Mouse (Mus musculus) brain, embryonic 18.5 days (tissue): ENCODE measurements at regions not wholly inside any gene's neighbourhood (a gene's known extent, or its start where the extent isn't known, plus 50 kb on each side); places are given as distances from the start of the nearest gene placed in this dataset.

Source experiments
- DNase-seq: peaks from one replicate; pipeline ENCODE4 v3.0.0-alpha.2; 2012; ENCODE audit warnings: low read depth, low spot score

- no peak for DNase-seq
These were observed 175.9 kb downstream of the Bcl2l11 start for GRCm38 (mm10) chr2:128301709-128302108.

GRCm38 (mm10) chr2:128304063-128304712 lies 178.3 kb downstream of the Bcl2l11 start:
- DNase-seq: no peak

GRCm38 (mm10) chr2:128306693-128307092 lies 180.9 kb downstream of the Bcl2l11 start:
- no peak for DNase-seq

GRCm38 (mm10) chr2:128309541-128310030 lies 183.7 kb downstream of the Bcl2l11 start:
- DNase-seq: no peak

- DNase-seq: no peak
These were observed 184.2 kb downstream of the Bcl2l11 start for GRCm38 (mm10) chr2:128310081-128310480.

GRCm38 (mm10) chr2:128312084-128312594 lies 186.3 kb downstream of the Bcl2l11 start:
- DNase-seq: no peak

GRCm38 (mm10) chr2:128312659-128313581 lies 187.1 kb downstream of the Bcl2l11 start:
- no peak for DNase-seq

- no peak for DNase-seq
These were observed 187.7 kb downstream of the Bcl2l11 start for GRCm38 (mm10) chr2:128313582-128313918.

- no peak for DNase-seq
These were observed 188.1 kb downstream of the Bcl2l11 start for GRCm38 (mm10) chr2:128313948-128314347.

GRCm38 (mm10) chr2:128316516-128316915 lies 190.7 kb downstream of the Bcl2l11 start:
- no peak for DNase-seq

GRCm38 (mm10) chr2:128318266-128318665 lies 192.4 kb downstream of the Bcl2l11 start:
- DNase-seq: no peak

GRCm38 (mm10) chr2:128318956-128319355 lies 193.1 kb downstream of the Bcl2l11 start:
- no peak for DNase-seq

GRCm38 (mm10) chr2:128321475-128321874 lies 195.6 kb downstream of the Bcl2l11 start:
- DNase-seq: no peak

- no peak for DNase-seq
These were observed 198.6 kb downstream of the Bcl2l11 start for GRCm38 (mm10) chr2:128324256-128325096.

- no peak for DNase-seq
These were observed 199.2 kb downstream of the Bcl2l11 start for GRCm38 (mm10) chr2:128325097-128325421.

- no peak for DNase-seq
These were observed 199.6 kb downstream of the Bcl2l11 start for GRCm38 (mm10) chr2:128325456-128325855.

- DNase-seq: no peak
These were observed 205.0 kb downstream of the Bcl2l11 start for GRCm38 (mm10) chr2:128330833-128331232.

- no peak for DNase-seq
These were observed 205.4 kb downstream of the Bcl2l11 start for GRCm38 (mm10) chr2:128331275-128331674.

GRCm38 (mm10) chr2:128331681-128332080 lies 205.8 kb downstream of the Bcl2l11 start:
- no peak for DNase-seq

- no peak for DNase-seq
These were observed 207.7 kb downstream of the Bcl2l11 start for GRCm38 (mm10) chr2:128333401-128334142.

- DNase-seq: no peak
These were observed 208.3 kb downstream of the Bcl2l11 start for GRCm38 (mm10) chr2:128334143-128334470.
